Mouse (Mus musculus) megakaryocyte, embryonic 14.5 days (primary cell): ENCODE data around the gene Ccdc141. TPM values are rescaled to one million over a fixed set of nuclear protein-coding genes. Genes with fewer than 3 reads are reported as not detected.

Source experiments
- H3K27me3 ChIP-seq: replicated peaks from 2 replicates; pipeline ENCODE3; 2012; ENCODE audit warnings: inconsistent platforms
- H3K36me3 ChIP-seq: replicated peaks from 2 replicates; pipeline ENCODE3; 2012; ENCODE audit warnings: low read length, inconsistent platforms, mixed read lengths
- H3K4me1 ChIP-seq: 2 replicates; pipeline ENCODE4 v1.6.1; 2012; ENCODE audit warnings: inconsistent platforms
- H3K4me3 ChIP-seq: replicated peaks from 2 replicates; pipeline ENCODE3; 2012; ENCODE audit warnings: moderate library complexity, mild to moderate bottlenecking, inconsistent platforms
- H3K9me3 ChIP-seq: 2 replicates; pipeline ENCODE4 v1.6.1; 2012; ENCODE audit warnings: inconsistent platforms
- FLI1 ChIP-seq: IDR thresholded peaks from 2 replicates; pipeline ENCODE4 v1.6.1; 2012; ENCODE audit warnings: low read length, inconsistent platforms, mixed read lengths
- GATA1 ChIP-seq: IDR thresholded peaks from 3 replicates; pipeline ENCODE4 v1.6.1; 2012; ENCODE audit warnings: mixed read lengths, low read length, inconsistent platforms, borderline replicate concordance
- polyA plus RNA-seq: library from polyadenylated mRNA; stranded (reverse); fragments of >175 nt; gene quantifications from 2 replicates; pipeline ENCODE4 v1.2.3, GENCODE M21; 2012; ENCODE audit warnings: low replicate concordance; ENCODE audit not compliant: insufficient read depth

Gene Ccdc141
- polyA plus RNA-seq, 1 experiment: 0.19 TPM

- no peaks in the 10 kb centered on the region for H3K4me1 ChIP-seq
- H3K36me3 ChIP-seq: no peaks in the 10 kb centered on the region
- TF ChIP-seq GATA1: no peak
- TF ChIP-seq FLI1: no peak
- no peaks in the 10 kb centered on the region for H3K27me3 ChIP-seq
- H3K9me3 ChIP-seq: no peaks in the 10 kb centered on the region
- H3K4me3 ChIP-seq: no peak overlapping the region
These were observed 199.8 kb downstream of the Ccdc141 start for GRCm38 (mm10) chr2:76970669-76971068.

DNA sequence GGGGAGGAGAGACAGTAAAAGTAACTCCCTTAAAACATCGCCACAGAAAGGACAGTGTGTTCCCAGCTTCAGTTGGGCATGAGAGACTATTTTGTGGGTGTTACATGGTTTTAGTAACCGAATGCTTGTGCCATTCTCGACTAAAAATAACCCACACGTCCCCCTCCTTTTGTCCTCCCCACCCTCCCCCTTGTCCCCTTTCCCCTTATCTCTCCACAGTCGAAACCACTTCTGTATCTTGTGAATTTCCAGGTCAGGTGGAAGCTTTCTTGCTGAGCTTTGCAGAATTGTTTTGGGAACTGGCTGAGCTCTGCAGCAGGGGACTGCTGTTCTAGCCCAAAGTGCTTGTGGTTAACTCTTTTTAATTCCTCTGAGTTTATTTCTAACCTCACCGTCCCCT is 200.2 kb downstream of the Ccdc141 start:
- TF ChIP-seq GATA1 (no peak), FLI1 (no peak)
- Histone ChIP-seq H3K27me3 (no peaks in the 10 kb centered on the region), H3K4me3 (no peak overlapping the region), H3K9me3 (no peaks in the 10 kb centered on the region), H3K36me3 (no peaks in the 10 kb centered on the region), H3K4me1 (no peaks in the 10 kb centered on the region)

- H3K36me3 ChIP-seq: no peaks in the 10 kb centered on the region
- no peak overlapping the region for H3K4me3 ChIP-seq
- H3K27me3 ChIP-seq: no peaks in the 10 kb centered on the region
- H3K9me3 ChIP-seq: no peaks in the 10 kb centered on the region
- no peaks in the 10 kb centered on the region for H3K4me1 ChIP-seq
- TF ChIP-seq FLI1 (no peak), GATA1 (no peak)
These were observed 200.8 kb downstream of the Ccdc141 start for GRCm38 (mm10) chr2:76969637-76970036.

GRCm38 (mm10) chr2:76968919-76969318 is 201.5 kb downstream of the Ccdc141 start:
- Histone ChIP-seq H3K4me1 (no peaks in the 10 kb centered on the region), H3K4me3 (no peak overlapping the region), H3K36me3 (no peaks in the 10 kb centered on the region), H3K27me3 (no peaks in the 10 kb centered on the region), H3K9me3 (no peaks in the 10 kb centered on the region)
- TF ChIP-seq FLI1 (no peak), GATA1 (no peak)

- no peaks in the 10 kb centered on the region for H3K36me3 ChIP-seq
- H3K9me3 ChIP-seq: no peaks in the 10 kb centered on the region
- H3K27me3 ChIP-seq: no peaks in the 10 kb centered on the region
- TF ChIP-seq GATA1 (no peak), FLI1 (no peak)
- no peaks in the 10 kb centered on the region for H3K4me1 ChIP-seq
- no peak overlapping the region for H3K4me3 ChIP-seq
These were observed 203.9 kb downstream of the Ccdc141 start for GRCm38 (mm10) chr2:76966582-76966981.

DNA sequence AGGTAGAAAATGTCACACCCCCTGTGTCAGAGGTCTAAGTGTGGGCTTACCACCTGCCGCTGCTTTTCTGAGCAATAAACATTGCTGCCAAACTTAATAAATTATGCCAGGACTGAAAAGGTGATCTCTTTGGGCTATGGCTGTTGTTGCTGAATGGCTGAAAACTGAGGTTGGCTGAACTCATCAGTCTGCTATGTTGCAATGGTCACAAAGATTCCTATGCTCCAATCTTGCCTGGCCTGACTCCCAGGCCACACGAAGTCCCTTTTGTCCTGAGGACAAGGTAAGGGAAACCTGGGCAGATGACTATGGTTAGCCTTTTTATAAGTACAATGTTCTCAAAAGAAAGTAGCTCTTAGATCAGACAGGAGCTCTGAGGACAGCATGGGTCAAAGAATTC is 204.4 kb downstream of the Ccdc141 start:
- no peak overlapping the region for H3K4me3 ChIP-seq
- no peaks in the 10 kb centered on the region for H3K27me3 ChIP-seq
- TF ChIP-seq FLI1 (no peak), GATA1 (no peak)
- H3K36me3 ChIP-seq: no peaks in the 10 kb centered on the region
- H3K9me3 ChIP-seq: no peaks in the 10 kb centered on the region
- no peaks in the 10 kb centered on the region for H3K4me1 ChIP-seq

GRCm38 (mm10) chr2:76965542-76965941 is 204.9 kb downstream of the Ccdc141 start:
- no peaks in the 10 kb centered on the region for H3K9me3 ChIP-seq
- TF ChIP-seq FLI1 (no peak), GATA1 (no peak)
- H3K27me3 ChIP-seq: no peaks in the 10 kb centered on the region
- H3K36me3 ChIP-seq: no peaks in the 10 kb centered on the region
- H3K4me1 ChIP-seq: no peaks in the 10 kb centered on the region
- peak overlapping the region; percentile 59 for H3K4me3 ChIP-seq

GRCm38 (mm10) chr2:76962045-76962432 is 208.4 kb downstream of the Ccdc141 start:
- TF ChIP-seq FLI1 (no peak), GATA1 (no peak)
- no peaks in the 10 kb centered on the region for H3K9me3 ChIP-seq
- no peaks in the 10 kb centered on the region for H3K27me3 ChIP-seq
- no peaks in the 10 kb centered on the region for H3K36me3 ChIP-seq
- no peak overlapping the region for H3K4me3 ChIP-seq
- H3K4me1 ChIP-seq: no peaks in the 10 kb centered on the region

DNA sequence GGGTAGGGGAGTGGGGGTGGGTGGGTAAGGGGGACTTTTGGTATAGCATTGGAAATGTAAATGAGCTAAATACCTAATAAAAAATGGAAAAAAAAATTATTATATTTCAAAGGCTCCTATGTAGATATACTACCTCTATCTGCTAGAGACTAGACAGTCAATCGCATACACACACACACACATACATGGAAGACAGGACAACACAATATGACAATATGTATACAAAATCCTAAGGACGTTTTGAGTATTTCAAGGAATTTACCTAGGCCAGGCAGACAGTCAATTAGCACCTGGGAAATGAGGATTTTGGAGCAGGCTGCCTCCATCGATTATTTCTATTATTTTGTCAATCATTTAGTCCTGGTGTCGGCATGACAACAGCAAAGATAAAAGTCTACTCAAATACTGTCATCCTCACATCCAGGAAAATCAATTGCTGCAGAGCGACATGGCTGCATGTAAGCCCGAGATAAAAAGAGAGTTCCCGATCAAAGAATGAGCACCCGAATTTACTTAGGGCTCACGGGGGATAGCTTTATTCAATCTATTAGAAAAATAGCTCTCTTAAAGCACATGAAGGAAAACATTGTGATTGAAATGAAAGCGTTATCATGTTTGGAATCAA is 208.9 kb downstream of the Ccdc141 start:
- TF ChIP-seq GATA1 (no peak), FLI1 (no peak)
- Histone ChIP-seq H3K4me3 (no peak overlapping the region), H3K36me3 (no peaks in the 10 kb centered on the region), H3K27me3 (no peaks in the 10 kb centered on the region), H3K9me3 (no peaks in the 10 kb centered on the region), H3K4me1 (no peaks in the 10 kb centered on the region)

Other genes with a start within 250 kb of the Ccdc141 start
- gene Ttn, start 188.1 kb downstream of the Ccdc141 start, polyA plus RNA-seq: 0.04 TPM in 1 of 2 replicates, not detected in the other
- gene Sestd1, start 110.0 kb upstream of the Ccdc141 start, polyA plus RNA-seq: 0.04 TPM in 1 of 2 replicates, not detected in the other